Mouse (Mus musculus) limb, embryonic 12.5 days (tissue): ENCODE measurements around the gene Ankib1. TPM values are rescaled to one million over a fixed set of nuclear protein-coding genes. Genes with fewer than 3 reads are reported as not detected.

Experiments
- ATAC-seq: fragments of 200-750 bp; cut with Nextera tagmentation; 2 replicates; pipeline ENCODE4 v1.8.0; 2017; ENCODE audit warnings: low read depth, moderate TSS enrichment; ENCODE audit not compliant: insufficient number of reproducible peaks, insufficient read depth, low FRiP score, low TSS enrichment
- H3K27ac ChIP-seq: fragments of 300-500 bp; sonication (generic); 2 replicates; pipeline ENCODE4 v1.5.1; 2016; ENCODE audit warnings: mild to moderate bottlenecking, moderate library complexity
- H3K27me3 ChIP-seq: fragments of 300-500 bp; sonication (generic); 2 replicates; pipeline ENCODE4 v1.6.1; 2016; ENCODE audit warnings: mild to moderate bottlenecking, moderate library complexity
- H3K36me3 ChIP-seq: fragments of 300-500 bp; sonication (generic); 2 replicates; pipeline ENCODE4 v1.6.1; 2016; ENCODE audit warnings: mild to moderate bottlenecking, moderate library complexity
- H3K4me1 ChIP-seq: fragments of 300-500 bp; sonication (generic); replicated peaks from 2 replicates; pipeline ENCODE4 v1.6.1; 2016
- H3K4me2 ChIP-seq: fragments of 300-500 bp; sonication (generic); 2 replicates; pipeline ENCODE4 v1.6.1; 2016; ENCODE audit warnings: mild to moderate bottlenecking, moderate library complexity
- H3K4me3 ChIP-seq: fragments of 300-500 bp; sonication (generic); replicated peaks from 2 replicates; pipeline ENCODE4 v1.5.1; 2016; ENCODE audit warnings: mild to moderate bottlenecking
- H3K9ac ChIP-seq: fragments of 300-500 bp; sonication (generic); replicated peaks from 2 replicates; pipeline ENCODE4 v1.6.1; 2016; ENCODE audit warnings: mild to moderate bottlenecking, moderate library complexity
- H3K9me3 ChIP-seq: fragments of 300-500 bp; sonication (generic); 2 replicates; pipeline ENCODE4 v1.6.1; 2016; ENCODE audit warnings: mild to moderate bottlenecking, moderate library complexity
- WGBS: fragments of 180-500 bp; shearing (Covaris S2); methylation state at CpG from one replicate; pipeline ENCODE4 v1.1.7; 2016; 5-methylcytosine and 5-hydroxymethylcytosine counted together
- microRNA-seq: library from miRNA; unstranded; fragments of <30 nt; microRNA quantifications from one replicate; pipeline ENCODE4, GENCODE M21; 2017
- polyA plus RNA-seq: library from polyadenylated mRNA; unstranded; fragments of >200 nt; fragmentation: Nextera tagmentation; extraction: Ambion mirVana; gene quantifications from 2 replicates; pipeline ENCODE4 v1.2.1, GENCODE M21; 2016

Gene Ankib1
- polyA plus RNA-seq, 1 experiment from 2014 or later, result 15.3 TPM

DNA sequence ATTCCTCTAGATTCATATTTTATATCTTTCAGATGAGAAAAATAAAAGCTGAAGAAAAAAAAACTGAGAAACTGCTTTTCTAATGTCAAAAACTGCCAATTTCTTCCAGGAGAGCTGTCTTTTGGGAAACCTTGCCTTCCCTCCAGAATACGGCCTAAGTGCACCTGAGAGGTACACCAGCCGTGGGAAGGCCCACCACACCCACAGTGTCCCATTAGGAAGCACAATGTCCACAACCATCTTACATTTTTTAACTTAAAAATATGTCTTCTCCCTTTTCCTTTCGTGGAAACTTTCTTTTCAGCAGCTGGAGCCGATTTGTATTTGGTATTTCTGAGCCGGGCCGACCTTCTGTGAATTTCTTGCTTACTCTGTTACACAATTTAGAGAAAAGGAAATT, 156.2 kb downstream of the Ankib1 start:
- H3K4me1 ChIP-seq, result peaks cover 7% of the 10 kb centered on the region
- H3K9me3 ChIP-seq, result no peaks in the 10 kb centered on the region
- WGBS, result 34% methylated on average over 6 of the region's 6 CpGs
- peak overlapping the region; percentile 88; the same call in 1 of the 2 replicates for H3K9ac ChIP-seq
- peak overlapping the region; percentile 93 for H3K4me3 ChIP-seq
- ATAC-seq, result no peak
- H3K36me3 ChIP-seq, result peaks cover 34% of the 10 kb centered on the region
- H3K27ac ChIP-seq, result no peak overlapping the region
- H3K4me2 ChIP-seq, result peak overlapping the region; percentile 61
- H3K27me3 ChIP-seq, result no peaks in the 10 kb centered on the region

DNA sequence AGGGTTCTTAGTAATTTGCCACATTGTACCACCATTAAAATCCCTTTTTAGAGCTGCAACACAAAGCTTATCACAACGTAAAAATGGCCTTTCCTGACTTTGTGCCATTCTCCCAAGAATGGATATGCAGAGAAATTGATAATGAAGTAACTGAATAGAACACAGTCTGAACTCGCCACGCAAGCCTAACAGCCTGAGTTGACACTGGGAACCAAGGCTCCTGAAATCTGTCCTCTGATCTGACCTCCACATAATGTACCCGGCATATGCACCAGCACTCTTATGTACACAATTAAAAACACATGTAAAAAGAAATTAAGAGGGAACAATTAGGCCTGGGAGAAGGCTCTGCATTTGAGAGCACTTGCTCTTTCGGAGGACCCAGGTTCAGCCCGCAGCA, 157.4 kb downstream of the Ankib1 start:
- 46% methylated on average over 6 of the region's 6 CpGs for WGBS
- H3K4me3 ChIP-seq, result 0 out of 2 replicates have a peak overlapping the region, but pooled peaks have one; percentile 1
- H3K27ac ChIP-seq, result no peak overlapping the region
- peaks cover 44% of the 10 kb centered on the region for H3K36me3 ChIP-seq
- H3K9ac ChIP-seq, result no peak overlapping the region
- no peaks in the 10 kb centered on the region for H3K9me3 ChIP-seq
- peak overlapping the region; percentile 37 for H3K4me2 ChIP-seq
- no peaks in the 10 kb centered on the region for H3K27me3 ChIP-seq
- H3K4me1 ChIP-seq, result peaks cover 7% of the 10 kb centered on the region
- no peak for ATAC-seq

DNA sequence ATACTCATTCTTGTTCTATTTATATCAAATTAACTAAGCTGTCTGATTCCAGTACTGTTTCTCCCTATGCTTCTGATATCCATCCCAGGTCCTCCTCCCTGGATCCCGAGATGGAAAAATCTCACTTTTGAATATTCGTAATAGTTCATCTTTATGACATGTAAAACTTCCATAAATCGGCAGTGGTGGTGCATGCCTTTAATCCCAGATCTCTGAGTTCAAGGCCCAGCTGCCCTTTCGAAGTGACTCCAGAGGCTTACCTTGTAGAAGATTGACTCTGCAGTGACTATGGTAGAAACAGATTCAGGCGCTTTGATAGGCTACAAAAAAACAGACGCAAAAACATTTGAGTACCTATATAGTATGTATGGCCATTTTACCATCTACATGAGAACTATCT, 158.1 kb downstream of the Ankib1 start:
- no peak overlapping the region for H3K4me3 ChIP-seq
- H3K27ac ChIP-seq, result no peak overlapping the region
- no peaks in the 10 kb centered on the region for H3K9me3 ChIP-seq
- peaks cover 49% of the 10 kb centered on the region for H3K36me3 ChIP-seq
- no peak overlapping the region for H3K9ac ChIP-seq
- WGBS, result 94% methylated on average over 6 of the region's 6 CpGs
- H3K4me1 ChIP-seq, result peaks cover 7% of the 10 kb centered on the region
- H3K4me2 ChIP-seq, result no peak overlapping the region
- no peaks in the 10 kb centered on the region for H3K27me3 ChIP-seq
- ATAC-seq, result no peak

Small RNA genes within 50 kb of the gene (microRNA-seq; reads per million reads assigned to microRNA genes)
- gene Gm22926, result not detected
- gene Gm26238, result not detected

Other genes starting within 250 kb of the Ankib1 start
- gene 1700109H08Rik, start 231.4 kb downstream of the Ankib1 start, polyA plus RNA-seq, result 3.3 and 5.2 TPM in 2 replicates
- gene Pex1, start 206.9 kb downstream of the Ankib1 start, polyA plus RNA-seq, result 17.7 and 23.2 TPM in 2 replicates
- gene Rbm48, start 206.3 kb downstream of the Ankib1 start, polyA plus RNA-seq, result 15.3 and 15.6 TPM in 2 replicates
- gene Tmbim7, start 151.7 kb downstream of the Ankib1 start, polyA plus RNA-seq, result not detected in 2 replicates
- gene Gatad1, start 145.7 kb downstream of the Ankib1 start, polyA plus RNA-seq, result 63.5 and 71.1 TPM in 2 replicates
- gene Krit1, start 259 bp upstream of the Ankib1 start, polyA plus RNA-seq, result 63.0 and 63.1 TPM in 2 replicates
- not detected in 2 replicates for gene Lrrd1, start 42.2 kb upstream of the Ankib1 start, polyA plus RNA-seq
- gene Mterf1a, start 91.0 kb upstream of the Ankib1 start, polyA plus RNA-seq, result 9.4 and 9.6 TPM in 2 replicates
- 154 and 185 TPM in 2 replicates for gene Akap9, start 125.1 kb upstream of the Ankib1 start, polyA plus RNA-seq